Mouse (Mus musculus): ENCODE data around the gene Plxnc1. TPM values are rescaled to one million over a fixed set of nuclear protein-coding genes. Genes with fewer than 3 reads are reported as not detected.

Gene Plxnc1
- polyA plus RNA-seq, 1 experiment from 2014 or later: 3.7 TPM

DNA sequence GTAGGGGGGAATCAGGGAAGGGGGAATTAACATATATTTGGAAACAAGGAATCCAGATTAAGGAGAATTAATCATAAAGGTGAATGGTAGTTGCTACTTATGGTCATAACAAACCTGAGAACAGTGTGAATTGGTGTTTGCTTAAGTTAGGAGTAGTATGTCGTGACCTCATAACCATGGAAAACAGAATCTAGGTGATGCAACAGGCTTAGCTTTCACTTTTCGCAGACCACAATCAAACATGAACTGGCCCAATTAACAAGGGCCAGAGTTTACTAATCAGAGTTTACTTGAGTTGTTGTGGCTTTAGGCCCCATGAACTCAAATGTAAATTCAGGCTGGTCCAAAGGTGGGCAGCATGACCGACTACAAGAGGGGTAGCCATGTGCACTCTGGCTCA is 150.7 kb downstream of the Plxnc1 start:
- Histone ChIP-seq H3K9ac (ENCODE audit: low read depth, low read length) (no peak overlapping the region), H3K4me3 (ENCODE audit: low read depth, low read length) (no peak overlapping the region), H3K4me1 (ENCODE audit: control insufficient read depth, insufficient read depth, low read length) (no peaks in the 10 kb centered on the region), H3K27ac (replicated peaks; ENCODE audit: low read depth, low read length) (no peak overlapping the region), H3K4me2 (ENCODE audit: low read depth, low read length) (no peak overlapping the region), H3K9me3 (ENCODE audit: control insufficient read depth, low read length) (no peaks in the 10 kb centered on the region), H3K27me3 (replicated peaks; ENCODE audit: control insufficient read depth, insufficient read depth, low read length) (no peaks in the 10 kb centered on the region), H3K36me3 (ENCODE audit: control insufficient read depth, insufficient read depth, low read length) (peaks cover 7% of the 10 kb centered on the region; the same call in 1 of the 2 replicates)
- no peak for DNase-seq (ENCODE audit: low spot score)
- 92% methylated on average over 3 of the region's 3 CpGs for WGBS
- no peak for ATAC-seq (ENCODE audit: low read depth)

DNA sequence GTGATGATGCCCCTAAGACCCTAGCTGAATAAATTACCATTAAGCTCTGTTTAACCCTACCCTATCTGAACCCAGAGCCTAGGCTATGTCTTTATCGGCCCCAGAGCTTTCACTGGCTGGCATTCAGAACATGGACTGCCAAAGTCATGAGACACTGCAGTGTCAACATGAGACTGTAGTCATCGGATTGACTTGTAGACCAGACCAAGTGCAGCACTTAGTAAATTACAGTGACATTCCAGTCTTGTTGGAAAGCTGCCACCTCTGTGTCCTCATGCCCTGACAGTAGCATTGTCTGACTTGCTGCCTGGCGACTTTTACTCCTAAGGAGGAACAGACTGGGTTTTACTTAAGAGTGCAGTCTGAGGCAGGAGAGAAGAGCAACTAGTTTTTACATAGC is 155.4 kb downstream of the Plxnc1 start:
- Histone ChIP-seq H3K4me2 (ENCODE audit: low read depth, low read length) (no peak overlapping the region), H3K27ac (replicated peaks; ENCODE audit: low read depth, low read length) (no peak overlapping the region), H3K4me1 (ENCODE audit: control insufficient read depth, insufficient read depth, low read length) (no peaks in the 10 kb centered on the region), H3K4me3 (ENCODE audit: low read depth, low read length) (no peak overlapping the region), H3K36me3 (ENCODE audit: control insufficient read depth, insufficient read depth, low read length) (peaks cover 11% of the 10 kb centered on the region), H3K27me3 (replicated peaks; ENCODE audit: control insufficient read depth, insufficient read depth, low read length) (no peaks in the 10 kb centered on the region), H3K9me3 (ENCODE audit: control insufficient read depth, low read length) (no peaks in the 10 kb centered on the region), H3K9ac (ENCODE audit: low read depth, low read length) (no peak overlapping the region)
- ATAC-seq (ENCODE audit: low read depth) (no peak), DNase-seq (ENCODE audit: low spot score) (peak; percentile 45)
- WGBS: 73% methylated on average over 3 of the region's 3 CpGs

DNA sequence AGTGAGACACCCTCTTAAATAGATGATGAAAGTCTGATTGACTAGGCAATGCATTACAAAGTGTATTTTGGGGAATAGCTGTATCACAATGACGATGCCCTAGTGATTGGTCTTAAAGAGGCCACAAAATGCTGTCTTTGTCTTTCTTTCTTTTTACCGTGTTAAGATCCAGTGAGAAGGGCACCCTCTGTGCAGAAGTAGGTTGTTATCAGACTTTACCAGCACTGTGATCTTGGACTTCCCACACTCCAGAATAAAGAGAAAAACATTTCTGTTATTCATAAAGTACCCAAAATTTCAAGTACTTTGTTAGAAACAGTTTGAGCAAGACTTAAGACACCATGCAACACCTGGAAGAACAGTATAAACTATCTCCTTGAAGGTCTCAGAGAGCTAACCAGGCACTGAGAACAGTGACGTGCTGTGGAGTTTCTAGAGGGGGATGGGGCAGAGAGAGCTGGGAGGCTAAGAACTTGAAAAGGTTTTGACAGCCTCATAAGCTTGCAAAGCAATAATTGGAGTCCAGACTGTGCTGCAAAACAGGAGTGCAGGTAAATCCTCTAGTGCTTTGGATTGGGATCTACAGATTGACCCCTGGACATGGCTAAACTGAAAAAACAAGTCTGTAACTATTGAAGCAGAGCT is 163.9 kb downstream of the Plxnc1 start:
- no peaks in the 10 kb centered on the region for H3K27me3 ChIP-seq (replicated peaks; ENCODE audit: control insufficient read depth, insufficient read depth, low read length)
- H3K4me2 ChIP-seq (ENCODE audit: low read depth, low read length): no peak overlapping the region
- peaks cover 5% of the 10 kb centered on the region; the same call in 1 of the 2 replicates for H3K36me3 ChIP-seq (ENCODE audit: control insufficient read depth, insufficient read depth, low read length)
- ATAC-seq (ENCODE audit: low read depth): no peak
- WGBS: 84% methylated on average over 3 of the region's 3 CpGs
- H3K4me1 ChIP-seq (ENCODE audit: control insufficient read depth, insufficient read depth, low read length): no peaks in the 10 kb centered on the region
- H3K27ac ChIP-seq (replicated peaks; ENCODE audit: low read depth, low read length): no peak overlapping the region
- no peak for DNase-seq (ENCODE audit: low spot score)
- no peaks in the 10 kb centered on the region for H3K9me3 ChIP-seq (ENCODE audit: control insufficient read depth, low read length)
- H3K4me3 ChIP-seq (ENCODE audit: low read depth, low read length): no peak overlapping the region
- no peak overlapping the region for H3K9ac ChIP-seq (ENCODE audit: low read depth, low read length)

DNA sequence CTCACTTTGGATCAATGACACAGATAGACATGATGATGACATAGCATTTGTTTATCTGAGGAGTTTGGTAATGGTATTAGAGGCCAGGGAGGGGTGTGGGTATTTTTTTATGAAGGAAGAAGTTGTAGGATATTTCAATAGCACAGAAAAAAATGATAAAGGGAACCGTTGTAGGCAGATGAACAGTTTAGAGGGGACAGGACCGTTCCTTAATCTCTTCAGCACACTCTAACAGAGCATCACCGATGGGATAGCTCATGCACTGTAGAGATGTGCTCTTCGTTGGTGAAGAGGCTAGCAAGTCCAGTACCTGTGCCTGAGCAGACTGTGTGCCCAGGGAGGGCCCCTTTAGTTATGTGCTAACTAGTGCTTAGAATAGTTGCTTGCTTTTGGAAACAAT is 165.3 kb downstream of the Plxnc1 start:
- Histone ChIP-seq H3K27me3 (replicated peaks; ENCODE audit: control insufficient read depth, insufficient read depth, low read length) (no peaks in the 10 kb centered on the region), H3K4me2 (ENCODE audit: low read depth, low read length) (no peak overlapping the region), H3K4me3 (ENCODE audit: low read depth, low read length) (no peak overlapping the region), H3K9ac (ENCODE audit: low read depth, low read length) (no peak overlapping the region), H3K4me1 (ENCODE audit: control insufficient read depth, insufficient read depth, low read length) (no peaks in the 10 kb centered on the region), H3K36me3 (ENCODE audit: control insufficient read depth, insufficient read depth, low read length) (peaks cover 5% of the 10 kb centered on the region; the same call in 1 of the 2 replicates), H3K9me3 (ENCODE audit: control insufficient read depth, low read length) (no peaks in the 10 kb centered on the region), H3K27ac (replicated peaks; ENCODE audit: low read depth, low read length) (no peak overlapping the region)
- WGBS: 96% methylated on average over 4 of the region's 4 CpGs
- DNase-seq (ENCODE audit: low spot score) (no peak), ATAC-seq (ENCODE audit: low read depth) (no peak)

DNA sequence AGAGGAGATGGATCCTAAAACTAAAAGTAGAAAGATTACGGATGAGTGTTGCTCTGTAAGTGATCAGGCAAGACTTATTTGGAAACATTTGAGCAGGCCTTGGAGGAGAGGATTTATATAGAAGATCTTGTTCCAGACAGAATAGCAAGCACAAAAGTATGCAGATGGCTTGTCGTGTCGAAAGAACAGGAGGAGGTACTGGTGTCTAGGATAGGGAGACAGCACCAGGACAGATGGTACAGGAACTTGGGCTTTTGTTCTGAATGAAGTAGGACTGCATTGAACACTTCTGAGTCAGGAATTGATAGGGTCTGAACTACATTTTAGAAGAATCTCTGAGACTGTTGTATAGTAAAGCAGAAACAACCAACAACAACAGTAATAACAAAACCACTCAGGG is 167.1 kb downstream of the Plxnc1 start:
- H3K36me3 ChIP-seq (ENCODE audit: control insufficient read depth, insufficient read depth, low read length): peaks cover 5% of the 10 kb centered on the region; the same call in 1 of the 2 replicates
- H3K4me3 ChIP-seq (ENCODE audit: low read depth, low read length): no peak overlapping the region
- H3K27ac ChIP-seq (replicated peaks; ENCODE audit: low read depth, low read length): no peak overlapping the region
- H3K4me1 ChIP-seq (ENCODE audit: control insufficient read depth, insufficient read depth, low read length): no peaks in the 10 kb centered on the region
- no peaks in the 10 kb centered on the region for H3K27me3 ChIP-seq (replicated peaks; ENCODE audit: control insufficient read depth, insufficient read depth, low read length)
- whole genome bisulfite sequencing: 93% methylated on average over 3 of the region's 3 CpGs
- DNase-seq (ENCODE audit: low spot score) (no peak), ATAC-seq (ENCODE audit: low read depth) (no peak)
- no peak overlapping the region for H3K9ac ChIP-seq (ENCODE audit: low read depth, low read length)
- H3K9me3 ChIP-seq (ENCODE audit: control insufficient read depth, low read length): no peaks in the 10 kb centered on the region
- H3K4me2 ChIP-seq (ENCODE audit: low read depth, low read length): no peak overlapping the region

DNA sequence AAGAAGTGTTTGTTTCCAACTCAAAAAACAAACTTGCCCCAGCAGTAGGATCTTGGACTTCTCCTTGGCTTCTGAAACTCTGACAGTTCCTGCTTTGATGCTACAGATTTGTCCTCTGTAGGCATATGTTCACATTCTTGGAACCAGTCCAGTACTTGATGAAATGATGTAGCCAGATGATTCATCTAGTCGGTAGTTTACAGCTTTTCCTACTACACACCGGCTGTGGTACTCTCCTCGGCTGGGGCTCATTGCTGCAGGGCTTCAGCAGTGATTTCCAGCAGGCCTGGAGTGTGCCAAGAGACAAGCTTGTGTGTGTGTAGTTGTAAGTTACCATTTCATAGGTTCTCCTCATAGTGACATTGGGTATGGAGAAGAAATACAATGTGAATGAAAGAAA is 173.1 kb downstream of the Plxnc1 start:
- Histone ChIP-seq H3K9me3 (ENCODE audit: control insufficient read depth, low read length) (no peaks in the 10 kb centered on the region), H3K27me3 (replicated peaks; ENCODE audit: control insufficient read depth, insufficient read depth, low read length) (no peaks in the 10 kb centered on the region), H3K4me3 (ENCODE audit: low read depth, low read length) (no peak overlapping the region), H3K4me1 (ENCODE audit: control insufficient read depth, insufficient read depth, low read length) (no peaks in the 10 kb centered on the region), H3K4me2 (ENCODE audit: low read depth, low read length) (no peak overlapping the region), H3K36me3 (ENCODE audit: control insufficient read depth, insufficient read depth, low read length) (no peaks in the 10 kb centered on the region), H3K9ac (ENCODE audit: low read depth, low read length) (no peak overlapping the region), H3K27ac (replicated peaks; ENCODE audit: low read depth, low read length) (no peak overlapping the region)
- WGBS: 29% methylated on average over 3 of the region's 3 CpGs
- ATAC-seq (ENCODE audit: low read depth): no peak
- peak; percentile 48 for DNase-seq (ENCODE audit: low spot score)

DNA sequence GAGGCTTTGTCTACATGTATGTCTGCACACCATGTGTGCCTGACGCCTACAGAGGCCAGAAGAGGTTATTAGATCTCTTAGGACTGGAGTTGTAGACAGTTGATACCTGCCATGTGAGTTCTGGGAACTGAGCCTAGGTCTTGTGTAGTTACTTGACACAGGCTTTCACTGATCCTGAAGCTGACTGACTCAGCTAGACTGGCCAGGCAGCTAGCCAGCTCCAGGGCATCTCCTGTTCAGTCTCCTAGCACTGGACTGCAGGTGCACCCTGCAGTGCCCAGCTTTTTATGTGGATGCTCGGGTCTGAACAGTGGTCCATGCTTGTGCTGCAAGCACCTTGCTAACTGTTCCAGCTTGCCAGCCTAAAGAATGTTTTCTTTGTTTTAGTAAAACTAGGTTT is 197.6 kb downstream of the Plxnc1 start:
- ATAC-seq (ENCODE audit: low read depth): no peak
- Histone ChIP-seq H3K36me3 (ENCODE audit: control insufficient read depth, insufficient read depth, low read length) (peaks cover 18% of the 10 kb centered on the region; the same call in 1 of the 2 replicates), H3K9ac (ENCODE audit: low read depth, low read length) (no peak overlapping the region), H3K4me2 (ENCODE audit: low read depth, low read length) (no peak overlapping the region), H3K27ac (replicated peaks; ENCODE audit: low read depth, low read length) (no peak overlapping the region), H3K4me3 (ENCODE audit: low read depth, low read length) (no peak overlapping the region), H3K9me3 (ENCODE audit: control insufficient read depth, low read length) (no peaks in the 10 kb centered on the region), H3K27me3 (replicated peaks; ENCODE audit: control insufficient read depth, insufficient read depth, low read length) (no peaks in the 10 kb centered on the region), H3K4me1 (ENCODE audit: control insufficient read depth, insufficient read depth, low read length) (no peaks in the 10 kb centered on the region)
- 84% methylated on average over 2 of the region's 2 CpGs for WGBS
- no peak for DNase-seq (ENCODE audit: low spot score)

DNA sequence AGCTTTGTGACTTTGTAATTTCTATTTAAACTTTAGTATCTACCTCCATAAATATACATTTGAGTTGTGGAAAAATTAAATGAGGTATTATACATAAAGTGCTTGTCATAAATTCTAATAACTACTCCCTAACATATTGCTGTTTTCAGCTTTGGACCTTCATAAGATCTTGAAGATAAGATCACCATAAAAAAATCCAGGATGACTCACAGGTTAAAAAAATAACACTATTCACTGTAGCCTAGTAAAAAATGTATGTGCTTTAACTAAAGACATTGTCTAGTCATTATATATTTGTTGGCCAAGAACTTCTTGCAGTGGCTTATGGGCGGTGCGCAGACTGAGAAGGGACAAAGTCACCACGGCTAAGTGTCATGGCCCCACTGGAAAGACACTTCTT is 203.2 kb downstream of the Plxnc1 start:
- H3K9me3 ChIP-seq (ENCODE audit: control insufficient read depth, low read length): no peaks in the 10 kb centered on the region
- H3K4me3 ChIP-seq (ENCODE audit: low read depth, low read length): no peak overlapping the region
- H3K9ac ChIP-seq (ENCODE audit: low read depth, low read length): no peak overlapping the region
- no peak for DNase-seq (ENCODE audit: low spot score)
- no peak overlapping the region for H3K27ac ChIP-seq (replicated peaks; ENCODE audit: low read depth, low read length)
- ATAC-seq (ENCODE audit: low read depth): no peak
- no peak overlapping the region for H3K4me2 ChIP-seq (ENCODE audit: low read depth, low read length)
- H3K27me3 ChIP-seq (replicated peaks; ENCODE audit: control insufficient read depth, insufficient read depth, low read length): no peaks in the 10 kb centered on the region
- 98% methylated on average over 3 of the region's 3 CpGs for WGBS
- H3K36me3 ChIP-seq (ENCODE audit: control insufficient read depth, insufficient read depth, low read length): no peaks in the 10 kb centered on the region
- no peaks in the 10 kb centered on the region for H3K4me1 ChIP-seq (ENCODE audit: control insufficient read depth, insufficient read depth, low read length)

Measured in embryonic facial prominence, embryonic 14.5 days (tissue).